Mouse (Mus musculus) hindbrain, embryonic 11.5 days (tissue): Measurements from ENCODE around the gene Hoxc9. TPM values are rescaled to one million over a fixed set of nuclear protein-coding genes. Genes with fewer than 3 reads are reported as not detected.

Source experiments
- ATAC-seq: fragments of 200-750 bp; cut with Nextera tagmentation; 2 replicates; pipeline ENCODE4 v1.8.0; 2017; ENCODE audit warnings: mild to moderate bottlenecking, moderate TSS enrichment, moderate library complexity; ENCODE audit not compliant: low FRiP score
- DNase-seq: peaks from one replicate; pipeline ENCODE4 v3.0.0-alpha.2; 2015; ENCODE audit warnings: low spot score
- H3K27ac ChIP-seq: fragments of 300-500 bp; sonication (generic); 2 replicates; pipeline ENCODE4 v1.5.1; 2014; ENCODE audit warnings: mild to moderate bottlenecking, low read depth, low read length
- H3K27me3 ChIP-seq: fragments of 300-500 bp; sonication (generic); 2 replicates; pipeline ENCODE4 v1.6.1; 2014; ENCODE audit warnings: mild to moderate bottlenecking, low read length, moderate library complexity, mixed read lengths; ENCODE audit not compliant: control insufficient read depth, insufficient read depth
- H3K36me3 ChIP-seq: fragments of 300-500 bp; sonication (generic); 2 replicates; pipeline ENCODE4 v1.6.1; 2014; ENCODE audit warnings: mild to moderate bottlenecking, low read length, moderate library complexity, mixed read lengths; ENCODE audit not compliant: control insufficient read depth, insufficient read depth
- H3K4me1 ChIP-seq: fragments of 300-500 bp; sonication (generic); replicated peaks from 2 replicates; pipeline ENCODE4 v1.6.1; 2014; ENCODE audit warnings: low read length, mixed read lengths; ENCODE audit not compliant: control insufficient read depth, insufficient read depth
- H3K4me2 ChIP-seq: fragments of 300-500 bp; sonication (generic); replicated peaks from 2 replicates; pipeline ENCODE4 v1.6.1; 2014; ENCODE audit warnings: mild to moderate bottlenecking, low read depth, low read length
- H3K4me3 ChIP-seq: fragments of 300-500 bp; sonication (generic); 2 replicates; pipeline ENCODE4 v1.5.1; 2014; ENCODE audit warnings: low read depth, low read length
- H3K9ac ChIP-seq: fragments of 300-500 bp; sonication (generic); 2 replicates; pipeline ENCODE4 v1.6.1; 2014; ENCODE audit warnings: low read depth, low read length
- H3K9me3 ChIP-seq: fragments of 300-500 bp; sonication (generic); 2 replicates; pipeline ENCODE4 v1.6.1; 2016; ENCODE audit warnings: low read length; ENCODE audit not compliant: control insufficient read depth
- WGBS: fragments of 180-500 bp; shearing (Covaris S2); extraction: QIAGEN DNeasy Blood & Tissue Kit; methylation state at CpG from one replicate; pipeline ENCODE4 v1.1.7; 2014; 5-methylcytosine and 5-hydroxymethylcytosine counted together
- polyA plus RNA-seq: library from polyadenylated mRNA; unstranded; fragments of >200 nt; fragmentation: Nextera tagmentation; extraction: Ambion mirVana; gene quantifications from 2 replicates; pipeline ENCODE4 v1.2.1, GENCODE M21; 2014

Hoxc9 gene
- polyA plus RNA-seq, 1 experiment from 2014 or later: not detected

GRCm38 (mm10) chr15:103027266-103028235, 51.3 kb downstream of the Hoxc9 start:
- DNase-seq: no peak
- Histone ChIP-seq H3K27ac (peak overlapping the region; percentile 84), H3K4me2 (peak overlapping the region; percentile 33), H3K4me1 (no peaks in the 10 kb centered on the region), H3K36me3 (no peaks in the 10 kb centered on the region), H3K9ac (peak overlapping the region; percentile 73), H3K9me3 (no peaks in the 10 kb centered on the region), H3K27me3 (peaks cover 89% of the 10 kb centered on the region), H3K4me3 (peak overlapping the region; percentile 34)
- no peak for ATAC-seq
- WGBS: 1% methylated on average over 43 of the region's 43 CpGs

- Histone ChIP-seq H3K9ac (peak overlapping the region; percentile 73; the same call in 1 of the 2 replicates), H3K9me3 (no peaks in the 10 kb centered on the region), H3K36me3 (no peaks in the 10 kb centered on the region), H3K4me3 (no peak overlapping the region), H3K4me1 (no peaks in the 10 kb centered on the region; the same call in 1 of the 2 replicates), H3K27ac (peak overlapping the region; percentile 90), H3K27me3 (peaks cover 88% of the 10 kb centered on the region), H3K4me2 (peak overlapping the region; percentile 33; the same call in 1 of the 2 replicates)
- ATAC-seq (peak; percentile 24; the same call in 1 of the 2 replicates), DNase-seq (peak; percentile 50)
- 10% methylated on average over 9 of the region's 9 CpGs for WGBS
Observed at GRCm38 (mm10) chr15:103028916-103029512, 52.8 kb downstream of the Hoxc9 start.

GRCm38 (mm10) chr15:103030142-103030541, 53.9 kb downstream of the Hoxc9 start:
- ATAC-seq: no peak
- peak; percentile 54 for DNase-seq
- 6% methylated on average over 8 of the region's 8 CpGs for WGBS
- Histone ChIP-seq H3K4me3 (peak overlapping the region; percentile 15; the same call in 1 of the 2 replicates), H3K4me1 (no peaks in the 10 kb centered on the region; the same call in 1 of the 2 replicates), H3K9me3 (no peaks in the 10 kb centered on the region), H3K4me2 (peak overlapping the region; percentile 27), H3K36me3 (no peaks in the 10 kb centered on the region), H3K27me3 (peaks cover 88% of the 10 kb centered on the region), H3K9ac (peak overlapping the region; percentile 31), H3K27ac (peak overlapping the region; percentile 90)

- ATAC-seq (no peak), DNase-seq (peak; percentile 35)
- Histone ChIP-seq H3K4me1 (no peaks in the 10 kb centered on the region; the same call in 1 of the 2 replicates), H3K36me3 (no peaks in the 10 kb centered on the region), H3K4me3 (peak overlapping the region; percentile 8; the same call in 1 of the 2 replicates), H3K4me2 (peak overlapping the region; percentile 39), H3K9ac (0 out of 2 replicates have a peak overlapping the region, but pooled peaks have one; percentile 27), H3K9me3 (no peaks in the 10 kb centered on the region), H3K27ac (peak overlapping the region; percentile 90), H3K27me3 (peaks cover 89% of the 10 kb centered on the region)
- 0% methylated on average over 1 of the region's 3 CpGs for WGBS
Observed at GRCm38 (mm10) chr15:103032167-103032566, 55.9 kb downstream of the Hoxc9 start.

- Histone ChIP-seq H3K27me3 (peaks cover 89% of the 10 kb centered on the region), H3K4me2 (peak overlapping the region; percentile 39), H3K9ac (peak overlapping the region; percentile 27; the same call in 1 of the 2 replicates), H3K9me3 (no peaks in the 10 kb centered on the region), H3K4me3 (peak overlapping the region; percentile 12; the same call in 1 of the 2 replicates), H3K36me3 (no peaks in the 10 kb centered on the region), H3K4me1 (no peaks in the 10 kb centered on the region; the same call in 1 of the 2 replicates), H3K27ac (peak overlapping the region; percentile 90)
- ATAC-seq (no peak), DNase-seq (peak; percentile 58)
- 2% methylated on average over 26 of the region's 26 CpGs for WGBS
Observed at GRCm38 (mm10) chr15:103032646-103033575, 56.7 kb downstream of the Hoxc9 start.

- Histone ChIP-seq H3K27ac (peak overlapping the region; percentile 91), H3K4me3 (peak overlapping the region; percentile 51), H3K36me3 (no peaks in the 10 kb centered on the region), H3K9me3 (no peaks in the 10 kb centered on the region), H3K27me3 (peaks cover 88% of the 10 kb centered on the region), H3K4me1 (no peaks in the 10 kb centered on the region; the same call in 1 of the 2 replicates), H3K9ac (peak overlapping the region; percentile 77), H3K4me2 (peak overlapping the region; percentile 55)
- peak; percentile 36 for ATAC-seq
- WGBS: under 1% methylated on average over 24 of the region's 24 CpGs
- DNase-seq: peak; percentile 48
Observed at GRCm38 (mm10) chr15:103034043-103034806, 58.0 kb downstream of the Hoxc9 start.
